Mouse (Mus musculus) CH12.LX (cell line): ENCODE measurements at regions not wholly inside any gene's neighbourhood (a gene's known extent, or its start where the extent isn't known, plus 50 kb on each side); places are given as distances from the start of the nearest gene placed in this dataset.

Experiments
- DNase-seq: peaks from one replicate; pipeline ENCODE4 v3.0.0-alpha.2; 2013; ENCODE audit errors: extremely low read depth
- H3K27ac ChIP-seq: 2 replicates; pipeline ENCODE4 v1.5.1; 2012; ENCODE audit warnings: low read depth, mild to moderate bottlenecking, control low read depth, moderate library complexity; ENCODE audit not compliant: insufficient read depth
- H3K27me3 ChIP-seq: replicated peaks from 2 replicates; pipeline ENCODE3; 2012; ENCODE audit warnings: inconsistent platforms
- H3K36me3 ChIP-seq, 2 experiments: replicated peaks in 1 of 2; 2 replicates each; pipeline versions ENCODE3 to v1.6.1; 2012; ENCODE audit warnings: inconsistent platforms in 1 of 2, low read length in 1 of 2, mild to moderate bottlenecking in 1 of 2, mixed read lengths in 1 of 2, moderate library complexity in 1 of 2; ENCODE audit not compliant: control insufficient read depth in 1 of 2, insufficient read depth in 1 of 2
- H3K4me1 ChIP-seq, 2 experiments: 2 replicates each; pipeline ENCODE4 v1.6.1; 2012; ENCODE audit warnings: inconsistent platforms in 1 of 2, moderate library complexity in 1 of 2; ENCODE audit not compliant: insufficient read depth in 2 of 2, control insufficient read depth in 1 of 2
- H3K4me2 ChIP-seq: 2 replicates; pipeline ENCODE4 v1.6.1; 2012; ENCODE audit warnings: low read depth, mild to moderate bottlenecking, control low read depth; ENCODE audit not compliant: poor library complexity, insufficient read depth, severe bottlenecking
- H3K4me3 ChIP-seq, 3 experiments: fragments of 150-350 bp in 1 of 3; sonication (generic) in 1 of 3; replicated peaks in 1 of 3; 2 replicates each; pipeline versions ENCODE3 to v1.5.1; 2011 to 2012; ENCODE audit warnings: low read depth in 2 of 3, low read length in 2 of 3, mild to moderate bottlenecking in 2 of 3, moderate library complexity in 2 of 3, control low read depth in 1 of 3, improper control_type of control experiment in 1 of 3, inconsistent platforms in 1 of 3, mixed read lengths in 1 of 3; ENCODE audit not compliant: poor library complexity in 1 of 3
- H3K79me2 ChIP-seq: replicated peaks from 2 replicates; pipeline ENCODE4 v1.6.1; 2012; ENCODE audit warnings: mild to moderate bottlenecking, moderate library complexity; ENCODE audit not compliant: control insufficient read depth, poor library complexity, insufficient read depth, severe bottlenecking; ENCODE audit errors: extremely low read depth
- H3K9ac ChIP-seq: 2 replicates; pipeline ENCODE4 v1.6.1; 2012; ENCODE audit warnings: low read depth, mild to moderate bottlenecking, control low read depth, moderate library complexity; ENCODE audit not compliant: insufficient read depth
- H3K9me3 ChIP-seq: replicated peaks from 2 replicates; pipeline ENCODE3; 2012; ENCODE audit warnings: low read length, inconsistent platforms, mixed read lengths
- BHLHE40 ChIP-seq: IDR thresholded peaks from 2 replicates; pipeline ENCODE4 v1.6.1; 2011; ENCODE audit warnings: mild to moderate bottlenecking, low read depth, low read length, improper control_type of control experiment
- CHD1 ChIP-seq: IDR thresholded peaks from 2 replicates; pipeline ENCODE4 v1.6.1; 2012; ENCODE audit warnings: low read depth, low read length, improper control_type of control experiment, inconsistent platforms
- CHD2 ChIP-seq: IDR thresholded peaks from 2 replicates; pipeline ENCODE4 v1.6.1; 2011; ENCODE audit warnings: low read length, improper control_type of control experiment
- CTCF ChIP-seq, 2 experiments: IDR thresholded peaks in 1 of 2; conservative IDR thresholded peaks in 1 of 2; 2 replicates each; pipeline ENCODE4 v1.5.1; 2011 to 2012; ENCODE audit warnings: low read depth in 2 of 2, low read length in 2 of 2, improper control_type of control experiment in 1 of 2, inconsistent platforms in 1 of 2, mild to moderate bottlenecking in 1 of 2, moderate library complexity in 1 of 2
- E2F4 ChIP-seq: IDR thresholded peaks from 2 replicates; pipeline ENCODE4 v1.6.1; 2011; ENCODE audit warnings: low read depth, low read length, improper control_type of control experiment; ENCODE audit not compliant: insufficient replicate concordance
- EP300 ChIP-seq: IDR thresholded peaks from 2 replicates; pipeline ENCODE4 v1.6.1; 2011; ENCODE audit warnings: low read length, improper control_type of control experiment
- ETS1 ChIP-seq: conservative IDR thresholded peaks from 2 replicates; pipeline ENCODE4 v1.6.1; 2012; ENCODE audit warnings: low read depth, mild to moderate bottlenecking, inconsistent platforms, low read length, improper control_type of control experiment, moderate library complexity
- HCFC1 ChIP-seq: IDR thresholded peaks from 2 replicates; pipeline ENCODE4 v1.6.1; 2012; ENCODE audit warnings: low read depth, mild to moderate bottlenecking, inconsistent platforms, low read length, improper control_type of control experiment
- JUND ChIP-seq: conservative IDR thresholded peaks from 2 replicates; pipeline ENCODE4 v1.6.1; 2011; ENCODE audit warnings: low read depth, low read length, improper control_type of control experiment
- KAT2A ChIP-seq: IDR thresholded peaks from 2 replicates; pipeline ENCODE4 v1.6.1; 2012; ENCODE audit warnings: low read length, improper control_type of control experiment, inconsistent platforms; ENCODE audit not compliant: insufficient replicate concordance
- MAFK ChIP-seq: IDR thresholded peaks from 2 replicates; pipeline ENCODE4 v1.6.1; 2011; ENCODE audit warnings: low read length, improper control_type of control experiment; ENCODE audit not compliant: insufficient replicate concordance
- MAZ ChIP-seq: IDR thresholded peaks from 2 replicates; pipeline ENCODE4 v1.6.1; 2012; ENCODE audit warnings: low read depth, mild to moderate bottlenecking, inconsistent platforms, low read length, improper control_type of control experiment, moderate library complexity
- MEF2A ChIP-seq: IDR thresholded peaks from 2 replicates; pipeline ENCODE4 v1.6.1; 2014; ENCODE audit warnings: low read depth, mild to moderate bottlenecking, inconsistent platforms, low read length, improper control_type of control experiment, borderline replicate concordance
- MXI1 ChIP-seq: IDR thresholded peaks from 2 replicates; pipeline ENCODE4 v1.6.1; 2011; ENCODE audit warnings: mild to moderate bottlenecking, low read depth, low read length, improper control_type of control experiment
- MYC ChIP-seq: IDR thresholded peaks from 2 replicates; pipeline ENCODE4 v1.6.1; 2011; ENCODE audit warnings: low read depth, mild to moderate bottlenecking, improper control_type of control experiment, low read length
- NELFE ChIP-seq: IDR thresholded peaks from 2 replicates; pipeline ENCODE4 v1.6.1; 2011; ENCODE audit warnings: low read depth, low read length, improper control_type of control experiment
- PAX5 ChIP-seq: IDR thresholded peaks from 2 replicates; pipeline ENCODE4 v1.6.1; 2012; ENCODE audit warnings: low read length, inconsistent platforms, mixed read lengths
- POLR2A ChIP-seq: IDR thresholded peaks from 2 replicates; pipeline ENCODE4 v1.6.1; 2011; ENCODE audit warnings: low read depth, mild to moderate bottlenecking, improper control_type of control experiment, low read length
- POLR2AphosphoS2 ChIP-seq: IDR thresholded peaks from 2 replicates; pipeline ENCODE4 v1.6.1; 2011; ENCODE audit warnings: low read depth, low read length, improper control_type of control experiment
- RAD21 ChIP-seq: IDR thresholded peaks from 2 replicates; pipeline ENCODE4 v1.6.1; 2011; ENCODE audit warnings: low read depth, mild to moderate bottlenecking, low read length, improper control_type of control experiment, moderate library complexity
- SIN3A ChIP-seq: IDR thresholded peaks from 2 replicates; pipeline ENCODE4 v1.6.1; 2012; ENCODE audit warnings: low read length, improper control_type of control experiment, inconsistent platforms
- TCF12 ChIP-seq: IDR thresholded peaks from 2 replicates; pipeline ENCODE4 v1.6.1; 2014; ENCODE audit warnings: low read depth, mild to moderate bottlenecking, inconsistent platforms, low read length, improper control_type of control experiment
- USF1 ChIP-seq: IDR thresholded peaks from 2 replicates; pipeline ENCODE4 v1.6.1; 2014; ENCODE audit warnings: low read depth, mild to moderate bottlenecking, inconsistent platforms, low read length, improper control_type of control experiment
- USF2 ChIP-seq: conservative IDR thresholded peaks from 2 replicates; pipeline ENCODE4 v1.6.1; 2011; ENCODE audit warnings: low read depth, low read length, improper control_type of control experiment
- ZC3H11A ChIP-seq: IDR thresholded peaks from 2 replicates; pipeline ENCODE4 v1.6.1; 2012; ENCODE audit warnings: low read depth, mild to moderate bottlenecking, inconsistent platforms, low read length, improper control_type of control experiment
- ZKSCAN1 ChIP-seq: IDR thresholded peaks from 2 replicates; pipeline ENCODE4 v1.6.1; 2012; ENCODE audit warnings: low read depth, inconsistent platforms, low read length, improper control_type of control experiment, borderline replicate concordance
- ZMIZ1 ChIP-seq: IDR thresholded peaks from 2 replicates; pipeline ENCODE4 v1.6.1; 2012; ENCODE audit warnings: low read depth, mild to moderate bottlenecking, inconsistent platforms, low read length, improper control_type of control experiment
- ZNF384 ChIP-seq: IDR thresholded peaks from 2 replicates; pipeline ENCODE4 v1.6.1; 2012; ENCODE audit warnings: low read depth, low read length, improper control_type of control experiment, inconsistent platforms
- dilution Hi-C: fragments of 300-500 bp; cut with MboI; formaldehyde crosslinking; loops from 2 replicates; pipeline ENCODE4 v1.14.3; 2020; ENCODE audit warnings: low sequenced_read_pairs; ENCODE audit not compliant: extremely low pct_unique_long_range_greater_than_20kb, extremely low pct_ligation_motif_present
- in situ Hi-C: fragments of 300-500 bp; cut with MboI; formaldehyde crosslinking; loops from 3 replicates; pipeline ENCODE4 v1.14.3; 2019; ENCODE audit warnings: low sequenced_read_pairs, low pct_ligation_motif_present, low pct_unique_long_range_greater_than_20kb, mixed read lengths

DNA sequence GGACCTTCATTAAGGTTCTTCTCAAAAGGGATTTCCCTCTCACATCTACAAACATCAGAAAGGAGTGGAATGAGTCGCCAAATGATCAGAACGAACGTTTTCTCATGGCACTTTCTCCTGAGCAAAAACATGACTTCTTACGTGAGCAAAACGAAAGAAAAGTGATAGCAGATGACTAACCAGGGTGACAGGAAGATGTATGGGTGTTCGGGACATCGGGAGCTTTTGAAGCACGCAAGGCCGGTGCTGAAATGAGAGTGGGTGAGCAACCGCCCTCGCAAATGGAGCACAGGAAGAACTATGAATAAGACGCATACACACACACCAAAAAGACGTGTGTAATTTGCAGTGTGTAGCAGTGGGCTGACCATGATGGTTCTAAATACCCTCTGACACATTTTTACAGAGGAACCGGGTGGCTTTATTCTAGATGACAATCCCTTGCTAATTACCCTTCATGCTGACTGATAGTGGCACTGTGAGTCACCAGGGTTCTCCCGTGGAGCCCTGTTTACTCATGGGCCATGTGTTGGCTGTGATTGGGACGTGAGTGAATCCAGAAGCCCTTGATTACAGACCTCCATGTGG is 408.2 kb upstream of the Jarid2 start (continued):
- TF ChIP-seq ZNF384 (peak; percentile 56), NELFE (no peak), RAD21 (no peak; the same call in none of the 2 replicates), CHD1 (no peak), ETS1 (peak; percentile 99), TCF12 (no peak; the same call in none of the 2 replicates), USF2 (no peak), BHLHE40 (peak; percentile 98), PAX5 (no peak), HCFC1 (peak; percentile 29; the same call in 1 of the 2 replicates), MAFK (peak; percentile 91), EP300 (peak; percentile 82), ZKSCAN1 (no peak), JUND (peak; percentile 89), POLR2AphosphoS2 (no peak), SIN3A (peak; percentile 89), USF1 (no peak)

DNA sequence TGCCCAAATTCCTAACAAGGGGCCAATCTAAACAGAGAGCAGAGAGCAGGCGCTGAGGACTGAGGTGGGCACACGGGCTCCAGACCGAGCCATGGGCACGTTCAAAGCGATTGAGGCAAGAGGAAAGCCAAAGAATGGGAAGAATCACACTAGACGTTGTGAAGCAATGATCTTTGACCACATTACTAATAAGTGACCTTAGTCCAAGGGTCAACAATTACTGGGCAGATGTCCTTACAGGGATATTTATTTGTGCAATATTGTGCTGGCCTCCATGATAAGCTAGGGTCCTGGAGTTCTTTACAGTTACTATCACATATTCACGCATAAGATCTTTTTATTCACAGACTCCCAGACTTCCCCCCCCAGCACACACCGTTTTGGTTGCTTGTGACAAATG is 400.9 kb upstream of the Jarid2 start:
- Histone ChIP-seq H3K4me1 (no peaks in the 10 kb centered on the region), H3K4me2 (no peak overlapping the region), H3K36me3 (no peaks in the 10 kb centered on the region)
- no peak for TF ChIP-seq E2F4
- no peak for TF ChIP-seq EP300
- no peak for TF ChIP-seq MEF2A
- TF ChIP-seq, all 38 proteins: peak for 0
- Histone ChIP-seq H3K27ac (no peak overlapping the region), H3K9me3 (no peaks in the 10 kb centered on the region), H3K9ac (no peak overlapping the region), H3K79me2 (no peaks in the 10 kb centered on the region), H3K4me3 (no peak overlapping the region), H3K27me3 (no peaks in the 10 kb centered on the region)
- dilution Hi-C loops (no loop called here), in situ Hi-C loops (no loop called here)
- no peak for DNase-seq

DNA sequence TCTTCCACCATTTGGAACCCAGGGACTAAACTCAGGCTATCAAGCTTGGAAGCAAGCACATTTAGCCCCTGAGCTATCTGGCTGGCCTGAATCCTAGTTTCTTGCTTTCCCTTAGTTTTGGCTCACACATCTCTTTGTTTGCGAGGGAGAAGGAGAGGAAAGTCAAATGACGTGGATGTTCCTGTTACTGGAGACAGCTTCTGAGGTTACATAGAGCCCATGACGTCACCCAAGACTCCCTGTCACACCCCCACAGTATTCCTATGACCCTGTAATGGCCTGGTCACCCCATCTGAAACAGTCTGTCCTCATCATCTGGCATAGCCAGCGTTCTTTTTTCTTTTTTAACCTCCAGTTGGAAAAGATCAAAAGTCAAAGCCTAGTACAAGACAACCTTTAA is 400.1 kb upstream of the Jarid2 start:
- H3K79me2 ChIP-seq: no peaks in the 10 kb centered on the region
- no peaks in the 10 kb centered on the region for H3K27me3 ChIP-seq
- dilution Hi-C loops (no loop called here), in situ Hi-C loops (no loop called here)
- H3K9ac ChIP-seq: no peak overlapping the region
- H3K4me2 ChIP-seq: no peak overlapping the region
- TF ChIP-seq MAFK: no peak
- TF ChIP-seq ETS1: no peak
- no peak for TF ChIP-seq ZMIZ1
- no peak for TF ChIP-seq POLR2A
- no peak for TF ChIP-seq EP300
- no peak for TF ChIP-seq MYC
- no peak for TF ChIP-seq CHD1
- no peak for TF ChIP-seq HCFC1
- no peak for TF ChIP-seq MEF2A
- TF ChIP-seq ZC3H11A: no peak
- TF ChIP-seq MXI1: no peak
- no peak for TF ChIP-seq CTCF (conservative IDR thresholded peaks at IDR 0.05 in 1 of 2, IDR thresholded peaks at IDR 0.05 in 1 of 2; ENCODE audit: low read depth in 2 of 2, low read length in 2 of 2)
- TF ChIP-seq CHD2: no peak
- TF ChIP-seq MAZ: no peak
- TF ChIP-seq USF1: no peak
- no peak for TF ChIP-seq SIN3A
- TF ChIP-seq KAT2A: no peak
- no peak overlapping the region for H3K27ac ChIP-seq
- no peaks in the 10 kb centered on the region for H3K4me1 ChIP-seq
- no peak overlapping the region for H3K4me3 ChIP-seq
- no peaks in the 10 kb centered on the region for H3K9me3 ChIP-seq
- no peaks in the 10 kb centered on the region for H3K36me3 ChIP-seq
- DNase-seq: no peak
